ENCODE assay signal across 34 mouse cellular contexts in genomic region chr7:94045428-94045827, GRCm38 (mm10).
"Had no signal": no experiment of that assay in that cellular context is flagged by ENCODE, and none has a peak within 500 bp of the region (broad histone marks: within the 10 kb centered on the region; RNA-seq: fewer than 3 reads in every experiment).

No protein-coding gene starts in this region.

- H3K9ac ChIP-seq: heart, embryonic 12.5 days; heart, embryonic 13.5 days; heart, embryonic 15.5 days; hindbrain, embryonic 12.5 days; hindbrain, embryonic 13.5 days; hindbrain, embryonic 15.5 days; intestine, embryonic 15.5 days; kidney, embryonic 15.5 days had no signal

- H3K27me3 ChIP-seq: heart, embryonic 12.5 days; heart, embryonic 13.5 days; heart, embryonic 15.5 days; hindbrain, embryonic 12.5 days; hindbrain, embryonic 13.5 days; hindbrain, embryonic 15.5 days; intestine, embryonic 15.5 days; kidney, embryonic 15.5 days had no signal

- ATAC-seq: hindbrain, postnatal 0 days; inflammation-experienced regulatory T-cells, adult 6 months; intestine, embryonic 15.5 days; intestine, embryonic 16.5 days; intestine, postnatal 0 days had no signal

- H3K4me2 ChIP-seq: heart, embryonic 11.5 days; heart, embryonic 12.5 days; heart, embryonic 13.5 days; heart, embryonic 15.5 days; hindbrain, embryonic 12.5 days; hindbrain, embryonic 13.5 days; intestine, embryonic 15.5 days; kidney, embryonic 15.5 days had no signal

- H3K36me3 ChIP-seq: heart, embryonic 10.5 days; heart, embryonic 12.5 days; heart, embryonic 13.5 days; heart, embryonic 15.5 days; hindbrain, embryonic 10.5 days; hindbrain, embryonic 12.5 days; hindbrain, embryonic 13.5 days; hindbrain, embryonic 15.5 days; intestine, embryonic 15.5 days; kidney, embryonic 15.5 days had no signal

- H3K4me1 ChIP-seq: heart, embryonic 10.5 days; heart, embryonic 12.5 days; heart, embryonic 13.5 days; heart, embryonic 15.5 days; intestine, embryonic 15.5 days had no signal

- H3K4me3 ChIP-seq: heart, embryonic 10.5 days; heart, embryonic 12.5 days; heart, embryonic 13.5 days; heart, embryonic 15.5 days; hindbrain, embryonic 10.5 days; hindbrain, embryonic 12.5 days; hindbrain, embryonic 13.5 days; hindbrain, embryonic 15.5 days; intestine, embryonic 15.5 days; kidney, embryonic 15.5 days; layer of hippocampus, adult 2 months; left cerebral cortex, adult 2 months had no signal

- DNase-seq: heart, postnatal 10 days; heart, postnatal 14 days; heart, postnatal 36 days; heart, postnatal 4 days; kidney, adult 11 months; kidney, adult 18-20 months; kidney, adult 2 months; kidney, adult 8-10 months; kidney, adult 9 months; kidney, postnatal 10 days; kidney, postnatal 14 days; kidney, postnatal 25 days; kidney, postnatal 36 days; kidney, postnatal 4 days; layer of hippocampus, adult 9-11 months; layer of hippocampus, postnatal 36 days had no signal

- H3K27ac ChIP-seq: heart, embryonic 10.5 days; heart, embryonic 13.5 days; heart, embryonic 15.5 days; hindbrain, embryonic 10.5 days; hindbrain, embryonic 12.5 days; hindbrain, embryonic 13.5 days; hindbrain, embryonic 15.5 days; hindbrain, postnatal 0 days; intestine, embryonic 15.5 days; kidney, embryonic 15.5 days; kidney, postnatal 0 days; layer of hippocampus, adult 2 months; left cerebral cortex, adult 2 months had no signal

- H3K9me3 ChIP-seq: heart, embryonic 10.5 days; heart, embryonic 12.5 days; heart, embryonic 13.5 days; heart, embryonic 15.5 days; hindbrain, embryonic 10.5 days; hindbrain, embryonic 12.5 days; hindbrain, embryonic 13.5 days; hindbrain, embryonic 15.5 days; intestine, embryonic 15.5 days; kidney, embryonic 15.5 days had no signal
